8 mouse cellular contexts compared by ENCODE assay signal in genomic region chr17:35776811-35777609, GRCm38 (mm10). TPM values are rescaled to one million over a fixed set of nuclear protein-coding genes. Genes with fewer than 3 reads are reported as not detected.
DNase-seq lines count a peak whose midpoint lies in the region; ATAC-seq and TF ChIP-seq lines count a peak whose summit lies in the region.

No protein-coding gene starts in this region.

- no peaks in the 10 kb centered on the region for H3K36me3 ChIP-seq in lung, embryonic 14.5 days (ENCODE audit: insufficient read depth)
- H3K36me3 ChIP-seq in midbrain, embryonic 13.5 days: no peaks in the 10 kb centered on the region

- H3K27ac ChIP-seq in lung, embryonic 14.5 days (ENCODE audit: low read depth): peak overlapping the region; percentile 82
- H3K27ac ChIP-seq in midbrain, embryonic 13.5 days: no peak overlapping the region

- H3K27me3 ChIP-seq in lung, embryonic 14.5 days (ENCODE audit: insufficient read depth, low read length): no peaks in the 10 kb centered on the region
- no peaks in the 10 kb centered on the region for H3K27me3 ChIP-seq in midbrain, embryonic 13.5 days

- intact Hi-C loops in heart, postnatal 25 days (cut with DNase I): loop anchor here (2.0 to 5.0 kb wide), 2 partner anchors 38 to 45 kb away; partner anchors contain the start of genes Flot1 and Ier3

- no peak overlapping the region for H3K4me3 ChIP-seq in lung, embryonic 14.5 days (ENCODE audit: low read depth, low read length)
- H3K4me3 ChIP-seq in midbrain, embryonic 13.5 days (replicated peaks): no peak overlapping the region

- H3K9me3 ChIP-seq in lung, embryonic 14.5 days (ENCODE audit: low read depth, low read length): no peaks in the 10 kb centered on the region
- no peaks in the 10 kb centered on the region for H3K9me3 ChIP-seq in midbrain, embryonic 13.5 days

- H3K4me1 ChIP-seq in lung, embryonic 14.5 days (ENCODE audit: insufficient read depth): peaks cover 22% of the 10 kb centered on the region
- no peaks in the 10 kb centered on the region for H3K4me1 ChIP-seq in midbrain, embryonic 13.5 days (replicated peaks)

- peak overlapping the region; percentile 38 for H3K4me2 ChIP-seq in lung, embryonic 14.5 days
- no peak overlapping the region for H3K4me2 ChIP-seq in midbrain, embryonic 13.5 days (replicated peaks)

- DNase-seq in Muller cell, postnatal 12 days (ENCODE audit: inconsistent ontology term): peak; percentile 95
- peak; percentile 92 for DNase-seq in cerebellum, adult 11-12 months
- DNase-seq in heart, postnatal 25 days (ENCODE audit: low spot score): peak; percentile 82
- peak; percentile 68 to 87 for DNase-seq in layer of hippocampus, adult 18-20 months (ENCODE audit: low spot score in 2 of 2)
- peak; percentile 85 for DNase-seq in lung, embryonic 14.5 days
- DNase-seq in right cerebral cortex, postnatal 10 days (ENCODE audit: low spot score in 2 of 2): peak; percentile 77 to 83

- no peak overlapping the region for H3K9ac ChIP-seq in lung, embryonic 14.5 days
- H3K9ac ChIP-seq in midbrain, embryonic 13.5 days (replicated peaks): no peak overlapping the region

- ATAC-seq in frontal cortex, adult (ENCODE audit: low TSS enrichment): peak; percentile 90
- peak; percentile 65 for ATAC-seq in lung, embryonic 14.5 days (ENCODE audit: insufficient read depth)
- no peak for ATAC-seq in midbrain, embryonic 13.5 days

- 12% methylated on average over 13 of the region's 13 CpGs for WGBS in lung, embryonic 14.5 days
- 73% methylated on average over 13 of the region's 13 CpGs for WGBS in midbrain, embryonic 13.5 days

- no peak for TF ChIP-seq CTCF in lung, embryonic 14.5 days (IDR thresholded peaks at IDR 0.05; ENCODE audit: low read depth)

RNA-seq across cellular contexts. Expression of gene Ier3, which starts 44.5 kb away (rescaled TPM):
- total RNA-seq in heart, postnatal 25 days (2021): 10 to 100 TPM; 21.7 to 39.7 TPM
- total RNA-seq in layer of hippocampus, adult 18-20 months (2021): 1 to 10 TPM; 5.2 to 6.0 TPM
- 5.0 and 7.1 TPM in 2 replicates for polyA plus RNA-seq in lung, embryonic 14.5 days (2014; fragmentation: Nextera tagmentation; extraction: Ambion mirVana)
- polyA plus RNA-seq in midbrain, embryonic 13.5 days (2015; fragmentation: Nextera tagmentation; extraction: Ambion mirVana): 6.7 and 7.1 TPM in 2 replicates

RNA-seq across cellular contexts. Expression of gene Flot1, which starts 46.0 kb away (rescaled TPM):
- 100 to 1,000 TPM; 125 to 141 TPM for total RNA-seq in heart, postnatal 25 days (2021)
- total RNA-seq in layer of hippocampus, adult 18-20 months (2021): 100 to 1,000 TPM; 122 to 131 TPM
- polyA plus RNA-seq in lung, embryonic 14.5 days (2014; fragmentation: Nextera tagmentation; extraction: Ambion mirVana): 30.9 and 32.5 TPM in 2 replicates
- polyA plus RNA-seq in midbrain, embryonic 13.5 days (2015; fragmentation: Nextera tagmentation; extraction: Ambion mirVana): 59.6 and 67.4 TPM in 2 replicates
